ENCODE assay signal across 18 mouse cellular contexts in genomic region chr13:44554686-44555463, GRCm38 (mm10).
"Had no signal": no experiment of that assay in that cellular context is flagged by ENCODE, and none has a peak within 500 bp of the region (broad histone marks: within the 10 kb centered on the region; RNA-seq: fewer than 3 reads in every experiment).

No protein-coding gene starts in this region.

- H3K9me3 ChIP-seq: liver, embryonic 13.5 days; midbrain, embryonic 13.5 days; neural tube, embryonic 13.5 days had no signal

- H3K4me3 ChIP-seq: liver, embryonic 13.5 days; midbrain, embryonic 13.5 days; myocyte; neural tube, embryonic 13.5 days had no signal

- H3K4me1 ChIP-seq: liver, embryonic 13.5 days; midbrain, embryonic 13.5 days had no signal

- H3K36me3 ChIP-seq: liver, embryonic 13.5 days; midbrain, embryonic 13.5 days; neural tube, embryonic 13.5 days had no signal

- H3K4me2 ChIP-seq: liver, embryonic 13.5 days; midbrain, embryonic 13.5 days; neural tube, embryonic 13.5 days had no signal

- ATAC-seq: midbrain, embryonic 13.5 days; midbrain, embryonic 16.5 days had no signal

- H3K27me3 ChIP-seq: liver, embryonic 13.5 days; midbrain, embryonic 13.5 days; neural tube, embryonic 13.5 days had no signal

- H3K27ac ChIP-seq: liver, embryonic 13.5 days; midbrain, embryonic 13.5 days; neural tube, embryonic 13.5 days; stomach, postnatal 0 days had no signal

- H3K9ac ChIP-seq: liver, embryonic 13.5 days; midbrain, embryonic 13.5 days; neural tube, embryonic 13.5 days had no signal

- DNase-seq: kidney, adult 2 months; kidney, postnatal 10 days; kidney, postnatal 36 days; liver, embryonic 13.5 days; lung, adult 2 months; lung, postnatal 14 days; lung, postnatal 4 days; retina, postnatal 1 day; right cerebral cortex, postnatal 25 days; spleen, adult 18-20 months; thymus, adult 2 months; thymus, postnatal 14 days; thymus, postnatal 4 days had no signal
